Mouse (Mus musculus) G1E (cell line): Measurements from ENCODE around the gene Pard3b.

Experiments
- CTCF ChIP-seq: IDR thresholded peaks from 2 replicates; pipeline ENCODE4 v1.5.1; 2012; ENCODE audit warnings: low read depth, low read length, inconsistent platforms, mixed read lengths
- GATA1 ChIP-seq: IDR thresholded peaks from 2 replicates; pipeline ENCODE4 v1.6.1; 2012; ENCODE audit warnings: borderline replicate concordance, low read length, inconsistent platforms, mixed read lengths
- GATA2 ChIP-seq: IDR thresholded peaks from 2 replicates; pipeline ENCODE4 v1.6.1; 2012; ENCODE audit warnings: low read depth, low read length, inconsistent platforms, borderline replicate concordance
- POLR2AphosphoS5 ChIP-seq: IDR thresholded peaks from 2 replicates; pipeline ENCODE4 v1.6.1; 2012; ENCODE audit warnings: low read depth, low read length, inconsistent platforms; ENCODE audit not compliant: insufficient replicate concordance
- TAL1 ChIP-seq: conservative IDR thresholded peaks from 2 replicates; pipeline ENCODE4 v1.6.1; 2012; ENCODE audit warnings: low read depth, low read length, inconsistent platforms, mixed read lengths

DNA sequence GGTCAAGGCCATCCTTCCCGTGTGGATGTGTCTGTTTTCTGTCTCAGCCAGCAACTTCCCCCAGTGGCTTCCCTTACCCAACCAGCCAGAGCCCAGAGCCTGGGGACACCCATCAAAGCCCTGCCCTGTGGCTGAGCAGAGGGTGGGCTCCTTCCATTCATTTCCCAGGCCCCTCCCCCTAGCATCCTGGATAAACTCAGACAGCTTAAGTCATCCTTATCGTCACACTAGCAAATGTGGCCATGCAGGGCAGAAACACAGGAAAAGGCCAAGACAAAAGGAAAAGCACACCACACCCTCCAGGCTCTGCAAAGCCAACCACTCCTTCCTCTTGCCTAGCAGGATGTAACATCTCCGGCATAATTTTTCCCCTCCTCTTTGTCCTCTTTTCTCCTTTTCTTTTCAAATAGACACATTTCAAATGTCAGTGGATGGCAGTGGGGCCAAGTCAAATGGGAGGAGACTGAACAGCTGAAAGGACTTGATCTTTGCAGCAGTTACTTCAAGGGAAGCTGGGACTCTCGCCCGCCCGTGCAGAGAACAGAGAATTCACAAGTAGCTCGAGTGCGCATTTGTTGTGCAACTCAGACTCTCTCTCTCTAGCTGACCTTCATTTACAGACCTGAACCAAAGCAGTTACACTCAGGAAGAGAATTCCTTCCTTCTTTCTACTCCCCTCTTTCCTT lies 1026.5 kb downstream of the Pard3b start:
- TF ChIP-seq GATA1 (no peak), CTCF (no peak), TAL1 (no peak), GATA2 (no peak), POLR2AphosphoS5 (no peak)
